Mouse (Mus musculus) erythroblast, embryonic 14.5 days (primary cell): Measurements from ENCODE around the gene Them4. TPM values are rescaled to one million over a fixed set of nuclear protein-coding genes. Genes with fewer than 3 reads are reported as not detected.
"Not testable (repeated sequence)": the region's sequence is repeated elsewhere in the genome, so short reads cannot be mapped to it uniquely, and the experiment has no call there.

Experiments
- H3K27me3 ChIP-seq: 2 replicates; pipeline ENCODE4 v1.6.1; 2012; ENCODE audit warnings: inconsistent platforms; ENCODE audit not compliant: control insufficient read depth
- H3K36me3 ChIP-seq: 2 replicates; pipeline ENCODE4 v1.6.1; 2012; ENCODE audit warnings: mild to moderate bottlenecking, inconsistent platforms; ENCODE audit not compliant: control insufficient read depth
- H3K4me1 ChIP-seq: 2 replicates; pipeline ENCODE4 v1.6.1; 2012; ENCODE audit warnings: inconsistent platforms; ENCODE audit not compliant: control insufficient read depth
- H3K4me3 ChIP-seq: replicated peaks from 2 replicates; pipeline ENCODE3; 2012; ENCODE audit warnings: moderate library complexity, mild to moderate bottlenecking, inconsistent platforms
- H3K9me3 ChIP-seq: 2 replicates; pipeline ENCODE4 v1.6.1; 2012; ENCODE audit warnings: low read length, inconsistent platforms, mixed read lengths; ENCODE audit not compliant: control insufficient read depth
- GATA1 ChIP-seq: IDR thresholded peaks from 2 replicates; pipeline ENCODE4 v1.6.1; 2012; ENCODE audit warnings: low read length, inconsistent platforms, mixed read lengths
- TAL1 ChIP-seq: IDR thresholded peaks from 3 replicates; pipeline ENCODE4 v1.6.1; 2012; ENCODE audit warnings: low read length, inconsistent platforms, mixed read lengths
- polyA plus RNA-seq: library from polyadenylated mRNA; stranded (reverse); fragments of >175 nt; gene quantifications from 2 replicates; pipeline ENCODE4 v1.2.3, GENCODE M21; 2012

Gene Them4
- polyA plus RNA-seq: not detected in 2 replicates

- Histone ChIP-seq H3K9me3 (no peaks in the 10 kb centered on the region), H3K27me3 (no peaks in the 10 kb centered on the region), H3K36me3 (no peaks in the 10 kb centered on the region), H3K4me3 (peak within 1 kb of the TSS; percentile 63), H3K4me1 (peaks cover 21% of the 10 kb centered on the region)
- TF ChIP-seq GATA1: no peak
- TF ChIP-seq TAL1: no peak
These were observed at the start of gene Them4 for GRCm38 (mm10) chr3:94309633-94310363. TSS of gene Them4 (plus strand) at chr3:94310089.

GRCm38 (mm10) chr3:94260598-94260997, 49.3 kb upstream of the Them4 start:
- H3K4me3 ChIP-seq: no peak overlapping the region
- H3K27me3 ChIP-seq: no peaks in the 10 kb centered on the region
- TF ChIP-seq GATA1 (no peak), TAL1 (no peak)
- no peaks in the 10 kb centered on the region for H3K36me3 ChIP-seq
- H3K9me3 ChIP-seq: no peaks in the 10 kb centered on the region
- H3K4me1 ChIP-seq: no peaks in the 10 kb centered on the region

- not testable (repeated sequence) for H3K36me3 ChIP-seq, H3K4me3 ChIP-seq, H3K9me3 ChIP-seq, H3K27me3 ChIP-seq, H3K4me1 ChIP-seq
These were observed 46.2 kb upstream of the Them4 start, which contains the start of gene Gm4778 for GRCm38 (mm10) chr3:94263736-94264135. TSS of gene Gm4778 (plus strand) at chr3:94264036.

GRCm38 (mm10) chr3:94275991-94276390, 33.9 kb upstream of the Them4 start:
- TF ChIP-seq TAL1: no peak
- no peak for TF ChIP-seq GATA1

GRCm38 (mm10) chr3:94305457-94305856, 4.4 kb upstream of the Them4 start:
- no peak for TF ChIP-seq GATA1
- H3K9me3 ChIP-seq: no peaks in the 10 kb centered on the region
- no peak overlapping the region for H3K4me3 ChIP-seq
- H3K27me3 ChIP-seq: no peaks in the 10 kb centered on the region
- H3K36me3 ChIP-seq: no peaks in the 10 kb centered on the region
- peaks cover 14% of the 10 kb centered on the region for H3K4me1 ChIP-seq

More at GRCm38 (mm10) chr3:94275991-94276390, 33.9 kb upstream of the Them4 start:
- Histone ChIP-seq H3K27me3 (no peaks in the 10 kb centered on the region), H3K4me1 (no peaks in the 10 kb centered on the region), H3K36me3 (no peaks in the 10 kb centered on the region), H3K4me3 (no peak overlapping the region), H3K9me3 (peaks cover 3% of the 10 kb centered on the region; the same call in 1 of the 2 replicates)

GRCm38 (mm10) chr3:94306975-94307374, 2.9 kb upstream of the Them4 start:
- Histone ChIP-seq H3K27me3 (no peaks in the 10 kb centered on the region), H3K36me3 (no peaks in the 10 kb centered on the region), H3K4me3 (no peak overlapping the region), H3K9me3 (no peaks in the 10 kb centered on the region), H3K4me1 (peaks cover 21% of the 10 kb centered on the region)
- TF ChIP-seq GATA1 (no peak), TAL1 (no peak)

GRCm38 (mm10) chr3:94310491-94310890, 602 bp downstream of the Them4 start:
- TF ChIP-seq GATA1: no peak
- TF ChIP-seq TAL1: no peak
- Histone ChIP-seq H3K4me3 (peak overlapping the region; percentile 63), H3K27me3 (no peaks in the 10 kb centered on the region), H3K9me3 (no peaks in the 10 kb centered on the region), H3K4me1 (peaks cover 21% of the 10 kb centered on the region), H3K36me3 (no peaks in the 10 kb centered on the region)

GRCm38 (mm10) chr3:94310911-94311310, 1.0 kb downstream of the Them4 start:
- H3K4me3 ChIP-seq: peak overlapping the region; percentile 63
- TF ChIP-seq TAL1 (no peak), GATA1 (no peak)

GRCm38 (mm10) chr3:94311376-94311775, 1.5 kb downstream of the Them4 start:
- H3K27me3 ChIP-seq: no peaks in the 10 kb centered on the region
- TF ChIP-seq TAL1 (no peak), GATA1 (no peak)
- H3K4me1 ChIP-seq: peaks cover 21% of the 10 kb centered on the region
- no peaks in the 10 kb centered on the region for H3K9me3 ChIP-seq
- H3K36me3 ChIP-seq: no peaks in the 10 kb centered on the region
- no peak overlapping the region for H3K4me3 ChIP-seq

More at GRCm38 (mm10) chr3:94310911-94311310, 1.0 kb downstream of the Them4 start:
- Histone ChIP-seq H3K9me3 (no peaks in the 10 kb centered on the region), H3K36me3 (no peaks in the 10 kb centered on the region), H3K27me3 (no peaks in the 10 kb centered on the region), H3K4me1 (peaks cover 21% of the 10 kb centered on the region)

GRCm38 (mm10) chr3:94328681-94329080, 18.8 kb downstream of the Them4 start:
- Histone ChIP-seq H3K4me1 (no peaks in the 10 kb centered on the region), H3K36me3 (no peaks in the 10 kb centered on the region), H3K27me3 (no peaks in the 10 kb centered on the region), H3K9me3 (no peaks in the 10 kb centered on the region), H3K4me3 (no peak overlapping the region)
- no peak for TF ChIP-seq GATA1
- no peak for TF ChIP-seq TAL1
